Mouse (Mus musculus): ENCODE measurements around the gene Gclm. TPM values are rescaled to one million over a fixed set of nuclear protein-coding genes. Genes with fewer than 3 reads are reported as not detected.
"Not testable (repeated sequence)": the region's sequence is repeated elsewhere in the genome, so short reads cannot be mapped to it uniquely, and the experiment has no call there.

Gclm gene
- polyA plus RNA-seq, 1 experiment: 107 TPM

- Histone ChIP-seq H3K27ac (ENCODE audit: control insufficient read depth, insufficient read depth, low read depth, low read length, poor library complexity) (no peak overlapping the region), H3K4me1 (ENCODE audit: control insufficient read depth, insufficient read depth, low read length) (no peaks in the 10 kb centered on the region; the same call in 1 of the 2 replicates), H3K4me3 (replicated peaks; ENCODE audit: control insufficient read depth, low read depth, low read length) (no peak overlapping the region)
- no peak for TF ChIP-seq CTCF (IDR thresholded peaks at IDR 0.05; ENCODE audit: control insufficient read depth, insufficient read depth, low read length)
- no peak for TF ChIP-seq POLR2A (IDR thresholded peaks at IDR 0.05; ENCODE audit: borderline replicate concordance, control insufficient read depth, low read depth, low read length)
- 76% methylated on average over 13 of the region's 13 CpGs for WGBS
Observed at GRCm38 (mm10) chr3:122211446-122212125, 33.8 kb upstream of the Gclm start.

- Histone ChIP-seq H3K27ac (ENCODE audit: control insufficient read depth, insufficient read depth, low read depth, low read length, poor library complexity) (no peak overlapping the region), H3K4me1 (ENCODE audit: control insufficient read depth, insufficient read depth, low read length) (no peaks in the 10 kb centered on the region), H3K4me3 (replicated peaks; ENCODE audit: control insufficient read depth, low read depth, low read length) (no peak overlapping the region)
- WGBS: 77% methylated on average over 3 of the region's 3 CpGs
- TF ChIP-seq CTCF (IDR thresholded peaks at IDR 0.05; ENCODE audit: control insufficient read depth, insufficient read depth, low read length) (no peak), POLR2A (IDR thresholded peaks at IDR 0.05; ENCODE audit: borderline replicate concordance, control insufficient read depth, low read depth, low read length) (no peak)
Observed at GRCm38 (mm10) chr3:122221240-122222036, 23.9 kb upstream of the Gclm start.

DNA sequence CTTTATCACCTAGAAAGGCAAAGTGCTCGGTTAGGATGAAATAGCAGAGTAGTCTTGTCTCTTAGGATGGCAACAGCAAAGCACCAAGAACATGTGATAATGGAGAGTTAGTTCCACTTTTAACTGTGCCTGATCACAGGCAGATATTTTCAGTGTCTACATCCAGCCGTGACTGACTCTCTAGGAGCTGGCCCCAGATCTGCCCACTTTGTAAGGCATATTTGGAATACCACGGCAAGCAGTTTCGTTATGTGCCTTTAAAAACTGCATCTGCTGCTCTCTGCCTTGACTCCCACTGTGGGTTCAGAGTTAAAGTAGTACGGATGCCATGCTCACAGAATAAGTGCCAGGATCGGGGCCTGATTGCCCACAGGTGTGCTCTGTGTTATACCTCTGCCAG is 18.4 kb upstream of the Gclm start:
- not testable (repeated sequence) for H3K27ac ChIP-seq (ENCODE audit: control insufficient read depth, insufficient read depth, low read depth, low read length, poor library complexity); H3K4me1 ChIP-seq (ENCODE audit: control insufficient read depth, insufficient read depth, low read length); H3K4me3 ChIP-seq (replicated peaks; ENCODE audit: control insufficient read depth, low read depth, low read length)
- WGBS: 71% methylated on average over 6 of the region's 6 CpGs

DNA sequence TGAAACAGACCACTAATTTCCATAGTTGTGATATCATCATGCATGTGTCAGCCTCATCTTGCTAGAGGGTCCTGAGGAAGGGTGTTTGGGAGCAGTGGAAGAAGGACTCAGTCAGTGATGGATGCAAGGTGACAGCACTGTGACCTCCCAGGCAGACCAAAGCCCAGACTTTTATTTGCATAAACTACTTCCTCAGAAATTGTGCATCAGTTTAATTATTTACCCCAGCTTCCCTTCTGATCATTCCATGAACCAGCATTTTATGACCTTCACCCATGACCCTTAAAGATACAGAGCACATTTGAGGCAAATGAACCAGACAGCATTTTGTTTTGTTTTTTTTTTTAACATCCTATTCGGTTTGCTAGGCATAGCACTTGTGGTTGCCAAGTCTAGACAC is 9.6 kb upstream of the Gclm start:
- TF ChIP-seq CTCF (IDR thresholded peaks at IDR 0.05; ENCODE audit: control insufficient read depth, insufficient read depth, low read length) (no peak), POLR2A (IDR thresholded peaks at IDR 0.05; ENCODE audit: borderline replicate concordance, control insufficient read depth, low read depth, low read length) (no peak)
- Histone ChIP-seq H3K27ac (ENCODE audit: control insufficient read depth, insufficient read depth, low read depth, low read length, poor library complexity) (no peak overlapping the region), H3K4me3 (replicated peaks; ENCODE audit: control insufficient read depth, low read depth, low read length) (no peak overlapping the region), H3K4me1 (ENCODE audit: control insufficient read depth, insufficient read depth, low read length) (no peaks in the 10 kb centered on the region)
- WGBS: 18% methylated on average over 1 of the region's 1 CpGs

- H3K4me1 ChIP-seq (ENCODE audit: control insufficient read depth, insufficient read depth, low read length): peaks cover 5% of the 10 kb centered on the region
- WGBS: 41% methylated on average over 6 of the region's 6 CpGs
- TF ChIP-seq CTCF (IDR thresholded peaks at IDR 0.05; ENCODE audit: control insufficient read depth, insufficient read depth, low read length) (no peak), POLR2A (IDR thresholded peaks at IDR 0.05; ENCODE audit: borderline replicate concordance, control insufficient read depth, low read depth, low read length) (no peak)
- no peak overlapping the region for H3K27ac ChIP-seq (ENCODE audit: control insufficient read depth, insufficient read depth, low read depth, low read length, poor library complexity)
- no peak overlapping the region for H3K4me3 ChIP-seq (replicated peaks; ENCODE audit: control insufficient read depth, low read depth, low read length)
Observed at GRCm38 (mm10) chr3:122242876-122243275, 2.5 kb upstream of the Gclm start.

DNA sequence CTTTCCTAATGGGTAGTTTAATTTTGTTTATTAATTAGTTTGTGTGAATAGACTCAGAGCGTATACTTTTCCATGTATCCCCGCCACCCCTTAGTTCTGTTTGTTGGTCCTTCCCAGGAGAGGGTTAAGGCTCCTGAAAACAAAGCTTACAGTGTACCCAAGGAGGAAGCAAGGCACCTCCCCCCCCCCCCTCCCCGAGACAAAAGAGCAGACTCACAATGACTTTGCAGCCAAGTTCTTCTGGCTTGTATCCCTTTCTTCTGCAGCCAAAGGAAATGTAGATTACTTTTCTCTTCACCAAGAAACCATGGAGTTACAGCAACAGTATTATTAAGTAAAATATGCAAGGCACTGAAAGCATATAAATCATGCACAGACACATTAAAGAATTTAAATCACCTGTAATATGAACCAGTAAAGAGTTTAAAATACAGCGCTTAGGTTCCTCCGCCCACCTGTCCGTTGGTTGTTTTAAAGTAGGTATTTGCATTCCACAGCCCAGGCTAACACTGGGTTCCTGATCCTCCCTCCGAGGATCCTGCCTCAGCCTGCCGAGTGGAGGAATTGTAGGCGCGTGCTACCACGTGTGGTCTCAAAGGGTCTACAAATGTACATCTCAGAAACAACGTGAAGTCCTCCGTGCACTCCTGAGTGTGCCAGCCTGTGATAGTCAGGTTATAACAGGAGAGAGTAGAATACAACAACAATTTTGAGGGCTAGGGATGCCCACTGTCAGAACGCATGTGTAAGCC is 1.8 kb upstream of the Gclm start:
- peak overlapping the region; percentile 5; the same call in 1 of the 2 replicates for H3K27ac ChIP-seq (ENCODE audit: control insufficient read depth, insufficient read depth, low read depth, low read length, poor library complexity)
- peaks cover 5% of the 10 kb centered on the region for H3K4me1 ChIP-seq (ENCODE audit: control insufficient read depth, insufficient read depth, low read length)
- H3K4me3 ChIP-seq (replicated peaks; ENCODE audit: control insufficient read depth, low read depth, low read length): no peak overlapping the region
- TF ChIP-seq CTCF (IDR thresholded peaks at IDR 0.05; ENCODE audit: control insufficient read depth, insufficient read depth, low read length): no peak
- TF ChIP-seq POLR2A (IDR thresholded peaks at IDR 0.05; ENCODE audit: borderline replicate concordance, control insufficient read depth, low read depth, low read length): no peak
- WGBS: 20% methylated on average over 14 of the region's 14 CpGs

- H3K27ac ChIP-seq (ENCODE audit: control insufficient read depth, insufficient read depth, low read depth, low read length, poor library complexity): no peak overlapping the region; the same call in 1 of the 2 replicates
- 31% methylated on average over 6 of the region's 6 CpGs for WGBS
- no peak overlapping the region for H3K4me3 ChIP-seq (replicated peaks; ENCODE audit: control insufficient read depth, low read depth, low read length)
Observed at GRCm38 (mm10) chr3:122244759-122245158, 598 bp upstream of the Gclm start.

GRCm38 (mm10) chr3:122245878-122246332 is 548 bp downstream of the Gclm start:
- Histone ChIP-seq H3K4me1 (ENCODE audit: control insufficient read depth, insufficient read depth, low read length) (peaks cover 5% of the 10 kb centered on the region), H3K27ac (ENCODE audit: control insufficient read depth, insufficient read depth, low read depth, low read length, poor library complexity) (peak overlapping the region; percentile 99)

More at GRCm38 (mm10) chr3:122244759-122245158, 598 bp upstream of the Gclm start:
- TF ChIP-seq POLR2A (IDR thresholded peaks at IDR 0.05; ENCODE audit: borderline replicate concordance, control insufficient read depth, low read depth, low read length): no peak
- no peak for TF ChIP-seq CTCF (IDR thresholded peaks at IDR 0.05; ENCODE audit: control insufficient read depth, insufficient read depth, low read length)
- H3K4me1 ChIP-seq (ENCODE audit: control insufficient read depth, insufficient read depth, low read length): peaks cover 5% of the 10 kb centered on the region

More at GRCm38 (mm10) chr3:122245878-122246332, 548 bp downstream of the Gclm start:
- under 1% methylated on average over 50 of the region's 50 CpGs for WGBS
- TF ChIP-seq CTCF (IDR thresholded peaks at IDR 0.05; ENCODE audit: control insufficient read depth, insufficient read depth, low read length) (no peak), POLR2A (IDR thresholded peaks at IDR 0.05; ENCODE audit: borderline replicate concordance, control insufficient read depth, low read depth, low read length) (no peak)
- peak overlapping the region; percentile 88 for H3K4me3 ChIP-seq (replicated peaks; ENCODE audit: control insufficient read depth, low read depth, low read length)

Measured in bone marrow, adult 2 months (tissue).